Comparison of ENCODE assay signal across 8 mouse cellular contexts in genomic region chr7:101378285-101378684, GRCm38 (mm10). TPM values are rescaled to one million over a fixed set of nuclear protein-coding genes. Genes with fewer than 3 reads are reported as not detected.
A peak's percentile ranks its signal among the peaks of the same experiment; 100 is the strongest.
DNase-seq lines count a peak whose midpoint lies in the region; ATAC-seq and TF ChIP-seq lines count a peak whose summit lies in the region.

No protein-coding gene starts in this region.

- no peak for TF ChIP-seq CTCF in spleen, adult 2 months (IDR thresholded peaks at IDR 0.05; ENCODE audit: extremely low read depth, insufficient read depth, insufficient read length, insufficient replicate concordance)

- peak overlapping the region; percentile 67 for H3K9ac ChIP-seq in heart, embryonic 11.5 days (ENCODE audit: low read depth, low read length)
- H3K9ac ChIP-seq in limb, embryonic 15.5 days: no peak overlapping the region

- ATAC-seq in heart, embryonic 11.5 days (replicated peaks; ENCODE audit: insufficient number of reproducible peaks, low FRiP score, low TSS enrichment): no peak
- no peak for ATAC-seq in limb, embryonic 15.5 days (ENCODE audit: insufficient number of reproducible peaks, low FRiP score, low TSS enrichment, low read depth)

- WGBS in heart, embryonic 11.5 days (ENCODE audit: insufficient replicate concordance): 71% methylated on average over 3 of the region's 3 CpGs
- WGBS in spleen, adult 2 months: 36% methylated on average over 3 of the region's 3 CpGs
- WGBS in limb, embryonic 15.5 days: 55% methylated on average over 3 of the region's 3 CpGs

- intact Hi-C loops in heart, postnatal 25 days (cut with DNase I): no loop called here
- intact Hi-C loops in left cerebral cortex, postnatal 25 days (cut with DNase I): loop anchor here (5.0 kb wide), 1 partner anchor 391 kb away; no protein-coding TSS in a partner anchor

- H3K4me2 ChIP-seq in heart, embryonic 11.5 days: peak overlapping the region; percentile 44
- H3K4me2 ChIP-seq in limb, embryonic 15.5 days: peak overlapping the region; percentile 30; the same call in 1 of the 2 replicates

- no peaks in the 10 kb centered on the region for H3K36me3 ChIP-seq in heart, embryonic 11.5 days (ENCODE audit: control insufficient read depth, insufficient read depth, low read length)
- H3K36me3 ChIP-seq in spleen, adult 2 months (ENCODE audit: control insufficient read depth, insufficient read depth, low read length): peaks cover 15% of the 10 kb centered on the region; the same call in 1 of the 2 replicates
- H3K36me3 ChIP-seq in limb, embryonic 15.5 days: no peaks in the 10 kb centered on the region

- no peak overlapping the region for H3K4me3 ChIP-seq in heart, embryonic 11.5 days (ENCODE audit: low read depth, low read length)
- H3K4me3 ChIP-seq in spleen, adult 2 months (ENCODE audit: extremely low read depth, insufficient read depth, insufficient read length): peak overlapping the region; percentile 45
- peak overlapping the region; percentile 21 for H3K4me3 ChIP-seq in limb, embryonic 15.5 days

- no peaks in the 10 kb centered on the region for H3K9me3 ChIP-seq in heart, embryonic 11.5 days (replicated peaks; ENCODE audit: control insufficient read depth, low read length)
- no peaks in the 10 kb centered on the region for H3K9me3 ChIP-seq in limb, embryonic 15.5 days

- 0 out of 2 replicates have a peak, but pooled peaks cover 4% of the 10 kb centered on the region for H3K27me3 ChIP-seq in heart, embryonic 11.5 days (ENCODE audit: control insufficient read depth, insufficient read depth, low read length)
- no peaks in the 10 kb centered on the region for H3K27me3 ChIP-seq in spleen, adult 2 months (ENCODE audit: control insufficient read depth, insufficient read depth, low read length)
- no peaks in the 10 kb centered on the region for H3K27me3 ChIP-seq in limb, embryonic 15.5 days

- H3K4me1 ChIP-seq in heart, embryonic 11.5 days (ENCODE audit: control insufficient read depth, insufficient read depth, low read length): peaks cover 18% of the 10 kb centered on the region
- H3K4me1 ChIP-seq in spleen, adult 2 months (ENCODE audit: control insufficient read depth, insufficient read depth, insufficient read length): peaks cover 25% of the 10 kb centered on the region
- H3K4me1 ChIP-seq in limb, embryonic 15.5 days: peaks cover 21% of the 10 kb centered on the region

- no peak for TF ChIP-seq POLR2A in spleen, adult 2 months (IDR thresholded peaks at IDR 0.05; ENCODE audit: low read depth, low read length)

- peak overlapping the region; percentile 54; the same call in 1 of the 2 replicates for H3K27ac ChIP-seq in heart, embryonic 11.5 days (ENCODE audit: low read depth, low read length)
- peak overlapping the region; percentile 86 for H3K27ac ChIP-seq in spleen, adult 2 months (ENCODE audit: insufficient read depth, low read length)
- peak overlapping the region; percentile 57 for H3K27ac ChIP-seq in limb, embryonic 15.5 days

- DNase-seq in heart, postnatal 25 days (ENCODE audit: low spot score): no peak
- DNase-seq in spleen, adult 2 months (ENCODE audit: low read depth in 1 of 2, low spot score in 2 of 2): no peak
- DNase-seq in spleen, postnatal 14 days (ENCODE audit: low spot score in 2 of 2): no peak
- peak; percentile 33 for DNase-seq in thymus, postnatal 25 days
- DNase-seq in left cerebral cortex, postnatal 25 days (ENCODE audit: low spot score in 2 of 2): no peak
- DNase-seq in cerebellum, postnatal 14 days: no peak

RNA-seq across cellular contexts. Expression of gene Arap1, which starts 30.4 kb away (rescaled TPM):
- polyA plus RNA-seq in heart, embryonic 11.5 days (2014; fragmentation: Nextera tagmentation; extraction: Ambion mirVana): 15.4 and 16.0 TPM in 2 replicates
- total RNA-seq in heart, postnatal 25 days (2021): 10 to 100 TPM; 31.6 to 35.9 TPM
- polyA plus RNA-seq in spleen, adult 2 months (2012; rRNA removed): 227 and 248 TPM in 2 replicates
- polyA plus RNA-seq in limb, embryonic 15.5 days (2015; fragmentation: Nextera tagmentation; extraction: Ambion mirVana): 85.0 and 85.6 TPM in 2 replicates
- total RNA-seq in left cerebral cortex, postnatal 25 days (2021): 10 to 100 TPM; 17.9 to 19.9 TPM

RNA-seq across cellular contexts. Expression of gene Gm45837, which starts 32.4 kb away (rescaled TPM):
- 0.89 TPM in 1 of 2 replicates, not detected in the other for polyA plus RNA-seq in heart, embryonic 11.5 days (2014; fragmentation: Nextera tagmentation; extraction: Ambion mirVana)
- total RNA-seq in heart, postnatal 25 days (2021): not detected
- 1.1 TPM in 1 of 2 replicates, not detected in the other for polyA plus RNA-seq in spleen, adult 2 months (2012; rRNA removed)
- polyA plus RNA-seq in limb, embryonic 15.5 days (2015; fragmentation: Nextera tagmentation; extraction: Ambion mirVana): 3.6 and 12.5 TPM in 2 replicates
- not detected for total RNA-seq in left cerebral cortex, postnatal 25 days (2021)

RNA-seq across cellular contexts. Expression of gene Pde2a, which starts 43.2 kb away (rescaled TPM):
- 5.8 and 5.9 TPM in 2 replicates for polyA plus RNA-seq in heart, embryonic 11.5 days (2014; fragmentation: Nextera tagmentation; extraction: Ambion mirVana)
- 10 to 100 TPM; 63.6 to 65.9 TPM for total RNA-seq in heart, postnatal 25 days (2021)
- 42.6 and 48.4 TPM in 2 replicates for polyA plus RNA-seq in spleen, adult 2 months (2012; rRNA removed)
- 13.6 and 14.5 TPM in 2 replicates for polyA plus RNA-seq in limb, embryonic 15.5 days (2015; fragmentation: Nextera tagmentation; extraction: Ambion mirVana)
- 100 to 1,000 TPM; 377 to 383 TPM for total RNA-seq in left cerebral cortex, postnatal 25 days (2021)
